Mouse (Mus musculus) cerebellum, adult (tissue): ENCODE measurements around the gene Mrps15.

Experiments
- ATAC-seq: cut with Nextera tagmentation; 2 replicates; pipeline ENCODE4 v1.9.2; 2017; ENCODE audit warnings: mild to moderate bottlenecking, moderate library complexity, mixed read lengths; ENCODE audit not compliant: insufficient number of reproducible peaks, low FRiP score, low TSS enrichment

The Mrps15 gene

DNA sequence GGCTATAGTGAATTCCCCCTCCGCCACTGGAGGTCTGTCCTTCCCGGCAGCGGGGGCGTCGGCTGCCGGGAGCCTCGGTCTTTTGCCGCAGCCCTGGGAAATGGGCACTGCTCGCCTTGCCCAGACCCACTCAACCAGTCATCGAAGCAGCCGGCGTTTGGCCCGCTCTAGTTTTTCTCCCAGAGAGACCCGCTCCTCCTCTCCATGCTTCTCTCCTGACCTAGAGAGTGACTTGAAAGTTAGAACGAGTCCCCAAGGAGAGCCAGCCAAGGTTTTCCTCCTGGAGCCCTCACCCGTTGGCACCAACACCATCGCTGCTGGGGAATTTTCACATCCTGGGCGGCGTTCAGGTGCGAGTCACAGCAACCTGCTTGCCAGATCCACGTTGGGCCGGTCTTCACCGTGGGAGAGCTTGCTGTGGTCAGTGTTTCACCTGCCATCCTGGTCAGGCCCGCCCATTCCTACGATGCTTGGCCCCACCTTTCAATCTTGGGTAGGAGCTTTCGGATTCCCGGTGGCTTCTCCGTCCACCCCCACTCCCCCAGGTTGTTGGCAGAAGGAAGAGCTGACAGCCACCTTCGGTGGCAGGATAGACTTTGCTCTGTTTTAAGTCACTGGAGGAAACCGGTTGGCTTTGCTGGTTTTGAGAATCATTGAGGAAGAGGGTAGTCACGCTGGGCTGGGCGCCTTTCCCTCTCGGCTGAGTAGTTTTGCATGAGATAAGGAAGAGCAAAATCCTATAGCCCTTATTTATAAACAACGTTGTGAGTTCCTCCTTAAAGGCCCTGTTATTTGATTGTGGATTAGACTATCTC is 57.7 kb downstream of the Mrps15 start:
- peak; percentile 22; the same call in 1 of the 2 replicates for ATAC-seq
